Mouse (Mus musculus) midbrain, embryonic 13.5 days (tissue): ENCODE measurements around the gene Krt10. TPM values are rescaled to one million over a fixed set of nuclear protein-coding genes. Genes with fewer than 3 reads are reported as not detected.

ENCODE experiments used
- ATAC-seq: fragments of 200-750 bp; cut with Nextera tagmentation; 2 replicates; pipeline ENCODE4 v1.8.0; 2017; ENCODE audit warnings: mild to moderate bottlenecking, moderate TSS enrichment, moderate library complexity
- H3K27ac ChIP-seq: fragments of 300-500 bp; sonication (generic); 2 replicates; pipeline ENCODE4 v1.5.1; 2015; ENCODE audit warnings: inconsistent platforms, mild to moderate bottlenecking, moderate library complexity
- H3K27me3 ChIP-seq: fragments of 300-500 bp; sonication (generic); 2 replicates; pipeline ENCODE4 v1.6.1; 2015; ENCODE audit warnings: mild to moderate bottlenecking, inconsistent platforms
- H3K36me3 ChIP-seq: fragments of 300-500 bp; sonication (generic); 2 replicates; pipeline ENCODE4 v1.6.1; 2015; ENCODE audit warnings: mild to moderate bottlenecking, inconsistent platforms
- H3K4me1 ChIP-seq: fragments of 300-500 bp; sonication (generic); replicated peaks from 2 replicates; pipeline ENCODE4 v1.6.1; 2015; ENCODE audit warnings: inconsistent platforms
- H3K4me2 ChIP-seq: fragments of 300-500 bp; sonication (generic); replicated peaks from 2 replicates; pipeline ENCODE4 v1.6.1; 2015; ENCODE audit warnings: moderate library complexity, mild to moderate bottlenecking, inconsistent platforms
- H3K4me3 ChIP-seq: fragments of 300-500 bp; sonication (generic); replicated peaks from 2 replicates; pipeline ENCODE4 v1.5.1; 2015; ENCODE audit warnings: mild to moderate bottlenecking, inconsistent platforms
- H3K9ac ChIP-seq: fragments of 300-500 bp; sonication (generic); replicated peaks from 2 replicates; pipeline ENCODE4 v1.6.1; 2015; ENCODE audit warnings: mild to moderate bottlenecking, inconsistent platforms
- H3K9me3 ChIP-seq: fragments of 300-500 bp; sonication (generic); 2 replicates; pipeline ENCODE4 v1.6.1; 2016; ENCODE audit warnings: mild to moderate bottlenecking, inconsistent platforms
- WGBS: fragments of 180-500 bp; shearing (Covaris S2); methylation state at CpG from one replicate; pipeline ENCODE4 v1.1.7; 2015; 5-methylcytosine and 5-hydroxymethylcytosine counted together
- polyA plus RNA-seq: library from polyadenylated mRNA; unstranded; fragments of >200 nt; fragmentation: Nextera tagmentation; extraction: Ambion mirVana; gene quantifications from 2 replicates; pipeline ENCODE4 v1.2.1, GENCODE M21; 2015

Gene Krt10
- polyA plus RNA-seq: 36.3 and 36.8 TPM in 2 replicates

DNA sequence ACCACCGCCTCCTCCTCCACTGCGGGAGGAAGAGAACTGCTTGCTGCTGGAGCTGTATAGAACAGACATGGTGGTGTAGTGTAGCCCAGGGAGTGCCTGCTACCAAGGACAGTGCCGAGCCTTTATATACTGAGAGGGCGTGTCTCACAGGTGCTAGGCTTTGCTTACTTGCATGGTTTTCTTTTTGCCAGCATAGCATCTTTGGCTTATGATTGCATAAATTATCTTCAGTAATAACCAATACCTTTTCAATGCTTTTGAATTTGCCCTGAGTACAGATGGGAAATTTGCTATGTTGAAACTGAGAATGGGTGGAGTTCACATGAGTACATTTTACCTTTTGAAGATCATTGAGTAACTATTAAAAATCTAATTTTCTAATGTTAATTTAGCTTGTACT lies at the start of gene Krt10:
TSS of gene Krt10 (minus strand) at position 101 of the 400 bp plus-strand sequence.
- 0 out of 2 replicates have a peak within 1 kb of the TSS, but pooled peaks have one; percentile 32 for H3K9ac ChIP-seq
- H3K9me3 ChIP-seq: no peaks in the 10 kb centered on the region
- no peak within 1 kb of the TSS for H3K4me3 ChIP-seq
- 0 out of 2 replicates have a peak, but pooled peaks cover 3% of the 10 kb centered on the region for H3K36me3 ChIP-seq
- peaks cover 15% of the 10 kb centered on the region for H3K4me1 ChIP-seq
- H3K27me3 ChIP-seq: peaks cover 2% of the 10 kb centered on the region; the same call in 1 of the 2 replicates
- 90% methylated on average over 4 of the region's 4 CpGs for WGBS
- no peak within 1 kb of the TSS for H3K27ac ChIP-seq
- ATAC-seq: no peak
- no peak within 1 kb of the TSS for H3K4me2 ChIP-seq

DNA sequence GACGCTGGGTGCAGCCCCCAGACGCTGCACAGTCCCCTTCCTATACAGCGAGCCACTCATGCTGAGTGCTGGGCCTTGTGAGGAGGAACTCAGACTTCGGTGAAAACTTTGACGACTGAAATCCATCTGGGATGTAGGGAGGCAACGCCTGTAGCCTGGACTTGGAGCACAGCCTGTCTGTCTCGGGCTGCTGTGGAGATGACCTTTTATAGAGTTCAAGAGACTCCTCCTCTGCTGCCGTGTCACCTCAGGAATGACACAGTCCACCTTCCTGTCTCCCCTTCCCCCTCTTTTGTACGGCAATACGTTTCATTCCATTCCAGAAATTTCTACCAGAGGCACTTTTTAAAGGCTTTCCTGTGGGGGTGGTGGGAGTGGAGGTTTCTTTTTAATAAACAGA lies 48.8 kb upstream of the Krt10 start, which contains the start of gene Krt20:
TSS of gene Krt20 (minus strand) at position 179 of the 400 bp plus-strand sequence.
- Histone ChIP-seq H3K9me3 (no peaks in the 10 kb centered on the region), H3K36me3 (no peaks in the 10 kb centered on the region), H3K4me2 (no peak within 1 kb of the TSS), H3K27ac (no peak within 1 kb of the TSS), H3K27me3 (no peaks in the 10 kb centered on the region), H3K9ac (no peak within 1 kb of the TSS), H3K4me3 (no peak within 1 kb of the TSS), H3K4me1 (no peaks in the 10 kb centered on the region)
- 66% methylated on average over 10 of the region's 10 CpGs for WGBS
- no peak for ATAC-seq

DNA sequence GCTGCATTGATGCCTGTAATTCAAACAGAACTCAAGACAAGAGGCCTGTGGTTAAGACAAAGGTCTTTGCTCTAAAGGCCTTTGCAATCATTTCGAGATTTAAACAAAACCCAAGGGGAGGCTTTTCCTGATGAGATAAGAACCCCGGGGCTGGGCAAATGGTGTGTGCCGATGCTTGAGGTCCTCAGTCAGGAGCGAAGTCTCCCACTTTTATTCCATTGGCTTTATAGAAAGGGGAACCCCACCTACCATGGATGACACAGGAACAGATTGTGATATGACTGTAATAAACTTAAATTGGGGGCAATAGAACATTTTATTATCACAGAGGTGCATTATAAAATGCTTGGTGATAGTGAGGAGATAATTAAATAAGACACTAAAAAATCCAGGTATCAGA lies 47.5 kb upstream of the Krt10 start:
- Histone ChIP-seq H3K27me3 (no peaks in the 10 kb centered on the region), H3K36me3 (no peaks in the 10 kb centered on the region), H3K27ac (no peak overlapping the region), H3K4me2 (no peak overlapping the region), H3K4me1 (no peaks in the 10 kb centered on the region), H3K4me3 (no peak overlapping the region), H3K9me3 (no peaks in the 10 kb centered on the region), H3K9ac (no peak overlapping the region)
- ATAC-seq: no peak
- WGBS: 51% methylated on average over 4 of the region's 4 CpGs

DNA sequence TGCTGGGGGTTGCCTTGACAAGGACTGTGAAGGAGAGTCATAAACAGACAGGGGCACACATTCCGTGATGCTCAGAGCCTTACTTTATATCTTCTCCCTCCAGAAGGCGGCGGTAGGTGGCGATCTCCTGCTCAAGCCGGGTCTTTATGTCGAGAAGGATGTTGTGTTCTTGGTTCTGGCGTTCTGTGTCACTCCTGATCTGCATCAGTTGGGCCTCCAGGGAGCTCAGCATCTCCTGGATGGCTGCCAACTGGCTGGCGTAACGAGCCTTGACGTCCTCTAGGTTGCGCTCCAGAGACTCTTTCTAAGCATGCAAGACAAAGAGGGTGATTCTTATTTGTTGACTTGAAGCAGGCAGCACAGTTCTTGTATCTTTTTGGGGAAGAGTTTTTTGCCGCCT lies 41.5 kb upstream of the Krt10 start:
- H3K27me3 ChIP-seq: no peaks in the 10 kb centered on the region
- peaks cover 8% of the 10 kb centered on the region; the same call in 1 of the 2 replicates for H3K4me1 ChIP-seq
- H3K27ac ChIP-seq: no peak overlapping the region
- ATAC-seq: no peak
- no peak overlapping the region for H3K4me2 ChIP-seq
- 34% methylated on average over 12 of the region's 12 CpGs for WGBS
- no peaks in the 10 kb centered on the region for H3K36me3 ChIP-seq
- no peaks in the 10 kb centered on the region for H3K9me3 ChIP-seq
- no peak overlapping the region for H3K9ac ChIP-seq
- H3K4me3 ChIP-seq: no peak overlapping the region

DNA sequence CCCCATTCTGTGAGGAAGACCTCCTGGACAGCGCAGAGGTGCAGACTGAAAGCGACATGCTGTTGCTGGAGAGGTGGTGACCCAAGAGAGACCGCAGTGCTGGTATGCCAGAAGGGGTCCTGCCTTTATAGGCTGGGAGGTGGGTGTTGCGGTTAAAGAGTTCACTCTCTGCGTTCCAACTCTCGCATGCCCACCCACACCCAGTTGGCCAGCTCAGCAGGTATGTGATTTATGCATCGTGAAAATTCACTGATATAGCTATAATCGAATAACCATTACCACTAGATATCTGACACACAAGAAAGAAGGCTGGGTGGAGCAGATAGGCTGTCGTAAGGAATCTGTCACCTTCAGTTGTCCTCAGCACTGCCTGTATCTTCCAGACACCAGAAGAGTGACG lies 33.0 kb upstream of the Krt10 start, which contains the start of gene Krt12:
TSS of gene Krt12 (minus strand) at position 101 of the 400 bp plus-strand sequence.
- H3K27me3 ChIP-seq: peaks cover 7% of the 10 kb centered on the region; the same call in 1 of the 2 replicates
- H3K27ac ChIP-seq: no peak within 1 kb of the TSS
- H3K4me3 ChIP-seq: no peak within 1 kb of the TSS
- H3K4me2 ChIP-seq: no peak within 1 kb of the TSS
- H3K36me3 ChIP-seq: no peaks in the 10 kb centered on the region
- peaks cover 6% of the 10 kb centered on the region; the same call in 1 of the 2 replicates for H3K4me1 ChIP-seq
- no peak for ATAC-seq
- WGBS: 89% methylated on average over 10 of the region's 10 CpGs
- no peak within 1 kb of the TSS for H3K9ac ChIP-seq
- H3K9me3 ChIP-seq: no peaks in the 10 kb centered on the region

DNA sequence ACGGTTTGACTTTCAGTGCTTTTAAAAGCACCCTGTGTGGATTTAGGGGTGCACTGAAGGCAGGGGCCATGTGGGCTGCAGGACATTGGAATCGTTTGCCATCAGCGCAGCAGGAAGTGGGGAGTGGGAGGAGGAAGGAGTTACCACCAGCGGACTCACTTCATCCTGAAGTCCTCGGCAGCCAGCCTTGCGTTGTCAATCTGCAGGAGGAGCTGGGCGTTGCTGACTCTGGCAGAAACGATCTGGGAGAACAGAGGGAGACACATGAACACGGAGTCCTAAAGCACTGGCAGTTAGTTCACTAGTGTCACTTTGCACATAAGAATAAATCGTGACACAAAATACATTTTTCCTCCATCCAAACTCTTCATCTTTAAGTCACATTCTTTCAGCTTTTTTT lies 31.4 kb upstream of the Krt10 start:
- Histone ChIP-seq H3K27me3 (peaks cover 7% of the 10 kb centered on the region; the same call in 1 of the 2 replicates), H3K4me1 (peaks cover 6% of the 10 kb centered on the region; the same call in 1 of the 2 replicates), H3K9ac (no peak overlapping the region), H3K4me2 (no peak overlapping the region), H3K9me3 (no peaks in the 10 kb centered on the region), H3K27ac (no peak overlapping the region), H3K4me3 (no peak overlapping the region), H3K36me3 (no peaks in the 10 kb centered on the region)
- ATAC-seq: no peak
- 65% methylated on average over 10 of the region's 10 CpGs for WGBS

DNA sequence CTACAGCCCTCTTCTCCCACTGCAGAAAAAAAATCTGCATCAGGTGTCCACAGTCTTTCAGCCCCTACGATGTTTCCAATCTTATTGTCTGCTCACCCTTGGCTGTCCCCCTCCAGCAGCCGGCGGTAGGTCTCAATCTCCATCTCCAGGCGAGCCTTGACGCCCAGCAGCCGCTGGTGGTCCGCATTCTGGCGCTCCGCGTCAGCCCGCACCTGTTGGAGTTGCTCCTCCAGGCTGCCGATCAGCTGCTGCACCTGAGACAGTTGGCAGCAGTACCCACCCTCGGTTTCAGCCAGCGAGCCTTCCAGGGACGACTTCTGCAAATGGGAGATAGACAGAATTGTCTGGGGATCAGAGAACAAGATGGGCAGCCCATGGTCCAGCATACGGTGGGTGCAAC lies 28.7 kb upstream of the Krt10 start:
- Histone ChIP-seq H3K4me1 (no peaks in the 10 kb centered on the region), H3K9me3 (no peaks in the 10 kb centered on the region), H3K36me3 (no peaks in the 10 kb centered on the region), H3K4me2 (no peak overlapping the region), H3K27me3 (peaks cover 4% of the 10 kb centered on the region; the same call in 1 of the 2 replicates), H3K4me3 (no peak overlapping the region), H3K9ac (no peak overlapping the region), H3K27ac (no peak overlapping the region)
- 72% methylated on average over 16 of the region's 16 CpGs for WGBS
- ATAC-seq: no peak

DNA sequence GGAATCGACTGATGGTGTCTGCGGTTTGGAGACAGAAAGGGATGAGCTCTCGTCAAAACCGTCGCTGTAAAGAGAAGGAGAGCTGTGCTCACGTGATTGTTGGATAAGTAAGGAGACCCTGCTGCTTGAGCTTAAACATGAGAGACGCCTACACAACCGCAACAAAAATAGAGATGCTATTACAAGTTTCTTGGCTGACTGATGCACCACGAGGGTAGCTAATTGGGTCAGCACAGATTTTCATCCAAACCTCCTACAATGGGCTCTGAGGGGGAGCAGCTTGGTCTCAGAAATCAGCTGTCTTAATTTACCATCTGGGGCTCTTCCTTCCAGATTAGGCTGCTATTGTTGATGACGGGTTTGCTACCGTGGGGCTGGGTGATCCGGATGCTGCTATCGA lies 27.7 kb upstream of the Krt10 start:
- WGBS: 76% methylated on average over 13 of the region's 13 CpGs
- ATAC-seq: no peak
- H3K27me3 ChIP-seq: peaks cover under 1% of the 10 kb centered on the region; the same call in 1 of the 2 replicates

DNA sequence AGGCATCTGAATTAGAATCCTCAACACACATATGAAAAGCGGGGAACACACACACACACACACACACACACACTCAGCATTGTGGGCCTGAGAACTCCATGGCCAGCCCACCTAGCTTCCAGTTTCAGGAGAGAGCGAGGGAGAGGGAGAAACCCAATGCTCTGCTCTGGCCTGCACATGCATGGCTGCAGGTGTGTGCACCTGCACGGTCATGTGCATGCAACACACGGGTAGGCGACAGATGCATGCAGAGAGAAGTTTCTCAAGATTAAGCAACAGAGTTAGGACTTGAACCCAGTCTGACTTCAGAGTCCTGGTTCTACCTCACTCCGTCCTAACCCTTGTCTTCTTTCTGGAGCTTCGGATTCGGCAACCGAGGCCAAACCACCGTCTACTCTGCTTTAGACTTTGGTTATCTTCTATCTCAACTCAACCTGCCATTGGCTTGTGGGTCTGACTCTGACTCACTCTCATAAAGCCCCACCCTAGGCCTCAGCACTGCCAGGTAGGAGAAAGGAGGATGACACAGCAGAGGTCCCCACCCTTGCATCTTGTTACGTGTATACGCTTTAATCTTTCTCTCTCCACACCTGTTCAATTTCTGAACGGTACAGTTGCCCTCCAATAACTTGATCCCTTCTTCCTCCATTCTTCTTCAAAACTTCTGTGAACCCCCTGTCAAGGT lies 25.4 kb upstream of the Krt10 start:
- no peak overlapping the region for H3K4me3 ChIP-seq
- H3K4me1 ChIP-seq: no peaks in the 10 kb centered on the region
- H3K36me3 ChIP-seq: no peaks in the 10 kb centered on the region
- no peak overlapping the region for H3K27ac ChIP-seq
- H3K4me2 ChIP-seq: no peak overlapping the region
- no peaks in the 10 kb centered on the region for H3K27me3 ChIP-seq
- WGBS: 90% methylated on average over 13 of the region's 13 CpGs
- ATAC-seq: no peak
- H3K9me3 ChIP-seq: no peaks in the 10 kb centered on the region
- no peak overlapping the region for H3K9ac ChIP-seq

More for the DNA sequence above, 27.7 kb upstream of the Krt10 start:
- H3K36me3 ChIP-seq: no peaks in the 10 kb centered on the region
- H3K27ac ChIP-seq: no peak overlapping the region
- no peak overlapping the region for H3K4me3 ChIP-seq
- no peak overlapping the region for H3K9ac ChIP-seq
- no peaks in the 10 kb centered on the region for H3K4me1 ChIP-seq
- H3K4me2 ChIP-seq: no peak overlapping the region
- H3K9me3 ChIP-seq: no peaks in the 10 kb centered on the region

DNA sequence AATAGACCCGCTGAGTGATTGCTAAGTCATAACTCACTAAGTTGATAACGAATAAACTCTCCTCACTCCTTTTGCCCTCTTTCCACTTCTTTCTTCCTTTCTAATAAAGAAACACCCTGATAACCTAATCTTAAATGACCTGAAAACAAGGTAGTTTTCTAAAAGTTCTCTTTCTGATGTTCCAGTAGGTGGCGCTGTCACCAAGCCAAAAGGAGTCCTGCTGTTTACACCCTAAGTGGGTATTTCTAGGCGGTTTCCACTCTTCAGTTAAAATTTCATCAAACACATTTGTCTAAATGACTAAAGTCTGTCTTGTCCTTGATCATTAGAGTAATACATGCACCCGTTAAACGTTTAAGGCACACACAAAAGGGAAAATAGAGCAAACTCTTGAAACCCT lies 24.1 kb upstream of the Krt10 start:
- 22% methylated on average over 6 of the region's 6 CpGs for WGBS
- H3K4me1 ChIP-seq: no peaks in the 10 kb centered on the region
- no peaks in the 10 kb centered on the region for H3K9me3 ChIP-seq
- H3K27me3 ChIP-seq: no peaks in the 10 kb centered on the region
- no peak overlapping the region for H3K27ac ChIP-seq
- H3K4me3 ChIP-seq: no peak overlapping the region
- no peak overlapping the region for H3K9ac ChIP-seq
- no peak overlapping the region for H3K4me2 ChIP-seq
- H3K36me3 ChIP-seq: no peaks in the 10 kb centered on the region
- ATAC-seq: no peak

DNA sequence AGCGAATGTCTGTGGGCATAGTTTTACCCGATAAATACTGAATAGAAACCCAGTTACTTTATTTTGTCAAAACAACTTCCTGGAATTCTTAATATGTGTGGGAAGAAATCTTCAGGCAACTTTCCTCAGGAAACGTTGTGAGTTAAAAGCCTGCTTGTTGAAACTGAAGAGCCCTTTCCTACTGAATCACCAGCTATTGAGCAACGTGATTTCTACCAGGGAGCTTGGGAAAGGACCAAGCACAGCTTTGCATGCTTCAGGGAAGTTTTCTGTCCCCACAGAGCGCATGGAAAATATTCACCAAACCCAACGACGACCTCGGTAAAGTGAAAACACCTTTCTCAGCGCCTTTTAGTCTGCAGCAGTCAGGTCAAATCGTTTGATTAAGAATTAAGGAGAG lies 17.0 kb upstream of the Krt10 start:
- H3K9me3 ChIP-seq: no peaks in the 10 kb centered on the region
- H3K9ac ChIP-seq: no peak overlapping the region
- H3K4me1 ChIP-seq: no peaks in the 10 kb centered on the region
- no peak overlapping the region for H3K4me3 ChIP-seq
- H3K27me3 ChIP-seq: 0 out of 2 replicates have a peak, but pooled peaks cover 2% of the 10 kb centered on the region
- ATAC-seq: no peak
- no peak overlapping the region for H3K4me2 ChIP-seq
- no peak overlapping the region for H3K27ac ChIP-seq
- 82% methylated on average over 10 of the region's 10 CpGs for WGBS
- no peaks in the 10 kb centered on the region for H3K36me3 ChIP-seq

DNA sequence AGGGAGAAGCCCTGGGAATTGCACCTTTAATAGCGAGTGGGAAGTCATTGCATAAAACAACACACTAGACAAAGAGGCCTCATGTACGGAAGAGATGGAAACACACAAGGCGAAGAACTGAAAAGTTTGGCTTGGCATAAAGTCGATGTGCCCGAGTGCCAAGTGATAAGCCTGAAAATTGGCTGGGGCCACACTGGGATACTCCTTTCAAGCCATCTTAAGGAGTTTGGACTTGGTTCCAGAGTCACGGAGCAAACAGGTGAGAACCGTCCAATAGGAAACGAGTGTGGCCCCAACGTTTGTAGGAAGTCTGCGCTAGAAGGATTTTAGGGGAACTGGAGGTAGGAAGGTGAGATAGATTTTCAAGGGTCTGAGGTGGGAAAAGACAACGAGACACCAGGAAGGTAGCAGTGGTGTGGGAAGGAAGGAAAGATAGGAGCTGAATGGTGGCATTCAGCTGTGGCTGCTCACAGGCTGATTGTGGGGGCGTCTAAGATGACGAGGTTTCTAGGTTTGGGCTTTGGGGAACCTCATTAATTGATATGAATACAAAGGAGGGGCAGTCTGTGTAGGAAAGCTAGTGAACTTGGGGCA lies 10.9 kb upstream of the Krt10 start:
- H3K9me3 ChIP-seq: no peaks in the 10 kb centered on the region
- 90% methylated on average over 13 of the region's 13 CpGs for WGBS
- no peak overlapping the region for H3K4me3 ChIP-seq
- H3K4me1 ChIP-seq: peaks cover 13% of the 10 kb centered on the region
- H3K9ac ChIP-seq: no peak overlapping the region
- ATAC-seq: no peak
- no peak overlapping the region for H3K27ac ChIP-seq
- no peak overlapping the region for H3K4me2 ChIP-seq
- H3K36me3 ChIP-seq: no peaks in the 10 kb centered on the region
- H3K27me3 ChIP-seq: peaks cover 30% of the 10 kb centered on the region; the same call in 1 of the 2 replicates
